ENCODE assay signal across 13 mouse cellular contexts in the genomic region with DNA sequence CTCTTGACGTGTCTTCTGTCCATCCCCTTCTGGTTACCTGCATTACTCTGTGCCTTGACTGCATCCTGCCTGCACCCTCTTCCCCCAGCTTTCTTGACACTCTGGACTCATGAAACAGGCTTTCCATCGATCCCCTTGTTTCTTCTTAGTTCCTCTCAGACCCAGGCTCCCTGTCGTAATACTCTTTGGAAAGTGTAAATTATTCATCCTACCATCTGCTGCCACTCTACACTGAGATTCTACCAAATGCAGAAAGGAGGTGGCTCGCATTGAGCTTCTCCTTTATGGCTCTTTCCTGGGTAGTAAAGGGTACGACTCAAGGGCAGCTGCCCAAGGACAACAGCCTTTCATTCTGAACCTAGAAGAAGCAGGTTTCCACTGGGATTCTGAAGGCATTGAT.
"Had no signal": no experiment of that assay in that cellular context is flagged by ENCODE, and none has a peak within 500 bp of the region (broad histone marks: within the 10 kb centered on the region; RNA-seq: fewer than 3 reads in every experiment).

No protein-coding gene starts in this region.

- H3K27ac ChIP-seq: layer of hippocampus, adult 2 months; limb, embryonic 13.5 days; liver, embryonic 14.5 days; midbrain, embryonic 10.5 days; midbrain, embryonic 15.5 days had no signal

- H3K4me3 ChIP-seq: layer of hippocampus, adult 2 months; limb, embryonic 13.5 days; midbrain, embryonic 10.5 days; midbrain, embryonic 15.5 days had no signal

- DNase-seq: kidney, adult 18-20 months; kidney, postnatal 10 days; kidney, postnatal 4 days; right cerebral cortex, postnatal 4 days; spleen, adult 18-20 months; thymus, adult 18-20 months; thymus, postnatal 14 days had no signal

- H3K36me3 ChIP-seq: limb, embryonic 13.5 days; midbrain, embryonic 10.5 days; midbrain, embryonic 15.5 days had no signal

- H3K9ac ChIP-seq: limb, embryonic 13.5 days; liver, embryonic 14.5 days; midbrain, embryonic 15.5 days had no signal

- ATAC-seq: lung, postnatal 0 days; midbrain, embryonic 15.5 days had no signal

- H3K4me1 ChIP-seq: limb, embryonic 13.5 days had no signal

- H3K27me3 ChIP-seq: limb, embryonic 13.5 days; midbrain, embryonic 15.5 days had no signal

- H3K9me3 ChIP-seq: limb, embryonic 13.5 days; midbrain, embryonic 10.5 days; midbrain, embryonic 15.5 days had no signal

- H3K4me2 ChIP-seq: limb, embryonic 13.5 days; midbrain, embryonic 15.5 days had no signal
